Mouse (Mus musculus) urinary bladder, postnatal 36 days (tissue): ENCODE data around the gene Ahsa1.
"Not testable (repeated sequence)": the region's sequence is repeated elsewhere in the genome, so short reads cannot be mapped to it uniquely, and the experiment has no call there.

ENCODE experiments used
- DNase-seq, 2 experiments: peaks; one replicate each; pipeline ENCODE4 v3.0.0; 2022; ENCODE audit warnings: low spot score in 2 of 2, mixed read lengths in 1 of 2

The Ahsa1 gene

GRCm38 (mm10) chr12:87281766-87282165 is 15.5 kb downstream of the Ahsa1 start:
- no peak for DNase-seq

- no peak for DNase-seq
Observed at GRCm38 (mm10) chr12:87282743-87283142, 16.5 kb downstream of the Ahsa1 start.

GRCm38 (mm10) chr12:87283706-87284105 is 17.4 kb downstream of the Ahsa1 start:
- no peak for DNase-seq

GRCm38 (mm10) chr12:87284268-87284667 is 18.0 kb downstream of the Ahsa1 start:
- no peak for DNase-seq

- no peak for DNase-seq
Observed at GRCm38 (mm10) chr12:87284726-87285125, 18.4 kb downstream of the Ahsa1 start.

GRCm38 (mm10) chr12:87289100-87289499 is 22.8 kb downstream of the Ahsa1 start:
- DNase-seq: no peak

- no peak for DNase-seq
Observed at GRCm38 (mm10) chr12:87293934-87294333, 27.7 kb downstream of the Ahsa1 start.

GRCm38 (mm10) chr12:87299037-87299656 is 32.9 kb downstream of the Ahsa1 start:
- no peak for DNase-seq

GRCm38 (mm10) chr12:87299657-87300440 is 33.6 kb downstream of the Ahsa1 start, which contains the start of gene Ism2:
Gene Ism2 (minus strand): TSS chr12:87299705.
- peak in 1 of 2 experiments; percentile 6 for DNase-seq

- no peak for DNase-seq
Observed at GRCm38 (mm10) chr12:87300441-87300690, 34.1 kb downstream of the Ahsa1 start.

- no peak for DNase-seq
Observed at GRCm38 (mm10) chr12:87301189-87301588, 34.9 kb downstream of the Ahsa1 start.

- DNase-seq: no peak
Observed at GRCm38 (mm10) chr12:87305767-87306583, 39.7 kb downstream of the Ahsa1 start.

- not testable (repeated sequence) for DNase-seq
Observed at GRCm38 (mm10) chr12:87306584-87306844, 40.2 kb downstream of the Ahsa1 start.

GRCm38 (mm10) chr12:87313098-87313497 is 46.8 kb downstream of the Ahsa1 start:
- no peak for DNase-seq

GRCm38 (mm10) chr12:87317951-87318350 is 51.7 kb downstream of the Ahsa1 start:
- DNase-seq: no peak

GRCm38 (mm10) chr12:87319229-87319628 is 53.0 kb downstream of the Ahsa1 start:
- no peak for DNase-seq
